Mouse (Mus musculus): Measurements from ENCODE around the gene Helz2. TPM values are rescaled to one million over a fixed set of nuclear protein-coding genes. Genes with fewer than 3 reads are reported as not detected.

Helz2 gene
- 24.2 TPM for polyA plus RNA-seq (2017; shearing (Covaris generic))

DNA sequence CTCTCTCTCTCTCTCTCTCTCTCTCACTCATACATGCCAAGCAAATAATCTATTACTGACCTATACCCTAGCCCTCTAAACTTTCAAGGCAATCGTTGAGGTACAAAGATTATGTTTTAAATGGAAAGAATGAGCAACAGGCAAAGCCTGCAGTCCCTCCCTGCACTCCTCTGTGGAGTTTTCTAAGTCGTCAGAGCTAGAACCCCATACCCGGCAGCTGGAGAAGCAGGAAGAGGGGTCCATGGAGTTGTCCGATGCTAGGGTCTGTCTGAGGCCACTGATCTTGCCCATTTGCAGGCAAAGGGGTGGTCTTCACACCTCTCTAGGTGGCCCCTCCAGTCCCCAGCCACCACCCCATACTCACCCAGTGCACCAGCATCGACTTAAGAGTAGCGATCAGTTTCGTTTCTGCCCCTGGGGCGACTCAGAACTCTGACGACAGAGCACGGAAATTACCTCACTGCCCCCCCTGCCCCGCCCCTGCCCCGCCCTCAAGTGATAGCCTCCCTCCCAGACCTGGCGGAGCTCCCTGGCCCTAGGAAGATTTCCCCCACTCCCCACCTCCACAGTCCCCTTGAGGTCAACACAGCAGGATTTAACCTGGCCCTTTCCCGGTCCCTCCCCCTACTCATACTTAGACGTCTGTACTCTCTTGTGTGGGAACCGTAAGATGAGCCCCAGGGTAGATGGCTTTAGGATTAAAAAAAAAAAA lies at the start of gene Helz2:
Helz2 (minus strand) TSS at position 426 of the 712 bp plus-strand sequence.

GRCm38 (mm10) chr2:181287958-181288350 lies 46.1 kb upstream of the Helz2 start, which contains the start of gene Gmeb2:
Gene Gmeb2, minus strand, starts transcription at chr2:181288035.

GRCm38 (mm10) chr2:181219538-181220216 lies 22.1 kb downstream of the Helz2 start, which contains the start of gene Fndc11:
Gene Fndc11, plus strand, starts transcription at chr2:181220013.

DNA sequence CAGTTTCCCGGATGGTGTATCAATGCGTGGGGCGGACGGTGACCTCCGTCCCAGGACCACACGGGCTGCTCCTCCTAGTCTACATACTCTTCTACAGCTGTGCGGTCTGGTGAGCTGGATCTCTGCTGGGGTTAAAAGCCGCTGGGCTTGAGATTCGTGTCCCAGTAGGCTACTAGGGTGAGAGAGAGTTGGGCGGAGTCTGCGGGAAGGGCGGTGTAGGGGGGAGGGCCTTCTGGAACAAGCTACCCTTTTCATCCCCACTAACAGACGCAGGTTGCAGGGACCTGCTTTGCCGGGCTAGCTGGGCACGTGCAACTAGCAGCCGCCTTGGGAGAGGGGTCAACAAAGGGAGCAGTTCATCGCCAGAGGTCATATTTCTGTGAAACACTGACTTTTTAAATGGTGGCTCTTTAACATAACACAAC lies 28.8 kb downstream of the Helz2 start, which contains the start of gene Srms:
Srms (minus strand) TSS at position 165 of the 425 bp plus-strand sequence.

DNA sequence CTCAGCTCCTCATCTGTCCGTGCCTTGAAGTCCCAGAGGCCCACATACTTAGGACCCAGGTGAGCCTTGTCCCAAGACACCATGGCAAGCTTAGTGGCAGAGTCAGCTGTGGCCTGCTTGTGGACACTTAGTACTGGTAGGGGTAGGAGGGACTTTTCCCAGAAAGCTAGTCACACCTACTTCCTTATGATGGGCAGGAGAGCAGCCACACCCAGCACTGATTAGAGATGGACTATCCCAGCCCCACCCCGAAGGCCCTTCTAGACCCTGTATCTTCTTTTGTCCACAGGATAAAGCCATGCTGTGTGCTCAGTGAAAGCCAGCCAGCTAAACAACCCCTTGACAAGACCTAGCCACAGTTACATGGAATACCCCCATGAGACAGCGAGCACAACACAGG lies 39.4 kb downstream of the Helz2 start, which contains the start of gene Ptk6:
Ptk6 (minus strand) TSS at position 368 of the 400 bp plus-strand sequence.

DNA sequence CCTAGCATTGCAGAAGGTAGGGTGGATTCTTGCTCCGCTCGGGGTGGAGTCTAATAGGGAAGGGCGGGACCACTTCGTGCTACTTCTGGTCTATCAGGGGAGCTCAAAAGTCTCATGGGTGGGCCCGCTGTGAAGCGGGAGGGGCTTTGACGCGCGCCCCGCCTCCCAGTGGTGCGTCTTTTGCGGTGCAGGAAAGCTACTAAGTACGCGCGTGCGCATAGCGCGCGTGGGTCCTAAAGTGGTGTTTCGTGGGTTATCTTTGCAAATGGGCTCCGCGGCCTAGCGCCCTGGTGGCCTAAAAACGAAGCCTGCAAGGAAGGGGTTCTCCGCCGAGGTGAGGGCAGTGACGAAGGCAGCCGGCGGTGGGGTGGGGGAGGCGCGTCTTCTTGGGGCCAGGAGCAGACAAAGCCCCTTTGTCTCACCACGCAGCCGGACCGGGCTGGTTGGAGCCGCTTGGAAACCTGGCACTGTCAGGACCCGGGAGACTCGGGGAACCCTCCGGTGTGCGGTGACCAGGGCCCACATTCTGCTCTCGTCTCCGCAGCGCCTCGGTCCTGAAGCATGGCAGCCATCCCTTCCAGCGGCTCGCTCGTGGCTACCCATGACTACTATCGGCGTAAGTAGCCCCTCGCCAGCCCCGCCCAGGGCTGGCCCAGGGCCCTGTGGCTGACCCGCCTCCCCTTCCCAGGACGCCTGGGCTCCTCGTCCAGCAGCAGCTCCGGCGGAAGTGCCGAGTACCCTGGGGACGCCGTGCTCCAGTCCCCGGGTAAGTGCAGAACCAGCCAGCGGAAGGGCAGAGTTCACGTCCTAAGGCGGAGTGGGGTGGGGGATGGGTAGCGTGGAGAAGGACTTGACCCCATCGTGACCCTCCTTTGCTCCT lies 54.5 kb downstream of the Helz2 start, which contains the start of gene Ppdpf:
Ppdpf (plus strand) TSS at position 127 of the 880 bp plus-strand sequence.

Other genes with a start within 250 kb of the Helz2 start
- gene Chrna4, start 198.5 kb downstream of the Helz2 start, polyA plus RNA-seq (2017; shearing (Covaris generic)): not detected
- gene Kcnq2, start 106.7 kb downstream of the Helz2 start, polyA plus RNA-seq (2017; shearing (Covaris generic)): not detected
- not detected for gene Eef1a2, start 85.0 kb downstream of the Helz2 start, polyA plus RNA-seq (2017; shearing (Covaris generic))
- 306 TPM for gene Ppdpf, start 54.8 kb downstream of the Helz2 start, polyA plus RNA-seq (2017; shearing (Covaris generic))
- gene Ptk6, start 39.2 kb downstream of the Helz2 start, polyA plus RNA-seq (2017; shearing (Covaris generic)): not detected
- 1.5 TPM for gene Srms, start 28.8 kb downstream of the Helz2 start, polyA plus RNA-seq (2017; shearing (Covaris generic))
- gene Fndc11, start 22.0 kb downstream of the Helz2 start, polyA plus RNA-seq (2017; shearing (Covaris generic)): 0.46 TPM
- 8.8 TPM for gene Gmeb2, start 46.0 kb upstream of the Helz2 start, polyA plus RNA-seq (2017; shearing (Covaris generic))
- not detected for gene Stmn3, start 72.5 kb upstream of the Helz2 start, polyA plus RNA-seq (2017; shearing (Covaris generic))
- 63.6 TPM for gene Rtel1, start 77.7 kb upstream of the Helz2 start, polyA plus RNA-seq (2017; shearing (Covaris generic))
- 101 TPM for gene Zgpat, start 122.9 kb upstream of the Helz2 start, polyA plus RNA-seq (2017; shearing (Covaris generic))
- gene Arfrp1, start 123.4 kb upstream of the Helz2 start, polyA plus RNA-seq (2017; shearing (Covaris generic)): 146 TPM
- gene Lime1, start 138.1 kb upstream of the Helz2 start, polyA plus RNA-seq (2017; shearing (Covaris generic)): 355 TPM
- gene Zbtb46, start 217.4 kb upstream of the Helz2 start, polyA plus RNA-seq (2017; shearing (Covaris generic)): 1.6 TPM